9 mouse cellular contexts compared by ENCODE assay signal in the genomic region with DNA sequence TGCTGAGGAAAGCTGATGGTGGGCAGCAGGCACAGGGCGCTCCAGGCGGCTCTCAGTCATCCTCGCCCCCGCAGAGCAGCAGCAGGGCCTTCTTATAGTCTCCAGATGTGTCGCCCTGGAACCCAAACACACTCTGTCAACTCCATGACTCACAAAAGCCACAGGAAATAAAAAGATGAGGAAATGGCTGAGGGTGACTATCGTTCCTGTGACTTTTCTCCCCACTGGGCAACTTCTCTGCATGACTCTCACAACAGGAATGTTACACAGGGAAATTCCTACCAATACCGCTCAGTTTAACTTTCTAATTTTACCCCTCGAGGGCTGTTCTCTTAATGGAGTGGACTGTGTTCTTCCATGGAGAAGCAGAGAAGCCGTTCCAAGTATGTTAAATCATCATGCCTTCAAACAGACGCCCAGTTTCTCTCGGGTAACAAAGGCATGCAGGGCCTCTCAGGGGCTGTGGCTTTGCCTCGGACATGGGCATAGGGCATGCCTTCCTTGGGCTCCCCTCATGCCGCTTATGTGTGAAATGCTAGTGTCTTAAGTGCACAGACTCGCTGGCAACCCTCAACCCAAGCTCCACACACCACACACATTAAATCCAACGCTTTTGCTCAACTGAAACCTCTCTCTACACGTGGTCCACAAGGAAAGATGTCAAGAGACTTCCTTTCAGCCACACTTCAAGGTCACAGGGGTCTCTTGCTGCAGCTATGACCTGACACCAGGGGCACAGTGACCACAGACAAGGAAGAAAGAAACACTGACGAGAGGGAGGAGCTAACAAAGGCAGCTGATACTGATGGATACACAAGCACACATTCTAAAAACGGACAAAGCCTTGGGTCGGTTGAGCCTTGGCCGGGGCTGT. TPM values are rescaled to one million over a fixed set of nuclear protein-coding genes. Genes with fewer than 3 reads are reported as not detected.
DNase-seq lines count a peak whose midpoint lies in the region; ATAC-seq and TF ChIP-seq lines count a peak whose summit lies in the region.
"Had no signal": no experiment of that assay in that cellular context is flagged by ENCODE, and none has a peak within 500 bp of the region (broad histone marks: within the 10 kb centered on the region; RNA-seq: fewer than 3 reads in every experiment).

No protein-coding gene starts in this region.

- DNase-seq in urinary bladder, postnatal 14 days (ENCODE audit: low spot score) = peak; percentile 13
- no peak for DNase-seq in urinary bladder, adult 2 months (ENCODE audit: low spot score)
- DNase-seq in embryonic facial prominence, embryonic 14.5 days (ENCODE audit: low spot score) = peak; percentile 33
- no peak for DNase-seq in stomach, postnatal 0 days (ENCODE audit: low spot score)
- DNase-seq in left cerebral cortex, adult 11 months (ENCODE audit: low spot score) = no peak
- no peak for DNase-seq in midbrain, postnatal 0 days (ENCODE audit: low spot score)
- DNase-seq in layer of hippocampus, postnatal 10 days (ENCODE audit: low spot score in 2 of 2) = no peak
- DNase-seq: gastrocnemius, postnatal 14 days had no signal

- no peaks in the 10 kb centered on the region for H3K9me3 ChIP-seq in embryonic facial prominence, embryonic 14.5 days (ENCODE audit: control insufficient read depth, low read length)
- H3K9me3 ChIP-seq in limb, embryonic 12.5 days = no peaks in the 10 kb centered on the region
- H3K9me3 ChIP-seq in stomach, postnatal 0 days (ENCODE audit: control insufficient read depth, low read length) = no peaks in the 10 kb centered on the region
- H3K9me3 ChIP-seq in midbrain, postnatal 0 days (ENCODE audit: low read length) = no peaks in the 10 kb centered on the region

- no peak overlapping the region for H3K4me2 ChIP-seq in embryonic facial prominence, embryonic 14.5 days (ENCODE audit: low read depth, low read length)
- H3K4me2 ChIP-seq in limb, embryonic 12.5 days = no peak overlapping the region
- no peak overlapping the region for H3K4me2 ChIP-seq in stomach, postnatal 0 days (replicated peaks; ENCODE audit: low read depth)
- no peak overlapping the region for H3K4me2 ChIP-seq in midbrain, postnatal 0 days (ENCODE audit: low read depth, low read length, poor library complexity, severe bottlenecking)

- peaks cover 69% of the 10 kb centered on the region for H3K36me3 ChIP-seq in embryonic facial prominence, embryonic 14.5 days (ENCODE audit: control insufficient read depth, insufficient read depth, low read length)
- peaks cover 47% of the 10 kb centered on the region for H3K36me3 ChIP-seq in limb, embryonic 12.5 days
- H3K36me3 ChIP-seq in stomach, postnatal 0 days (ENCODE audit: control insufficient read depth, insufficient read depth, low read length) = peaks cover 18% of the 10 kb centered on the region
- peaks cover 3% of the 10 kb centered on the region; the same call in 1 of the 2 replicates for H3K36me3 ChIP-seq in midbrain, postnatal 0 days (ENCODE audit: insufficient read depth, low read length)

- H3K9ac ChIP-seq in embryonic facial prominence, embryonic 14.5 days (ENCODE audit: low read depth, low read length) = no peak overlapping the region
- H3K9ac ChIP-seq in limb, embryonic 12.5 days (replicated peaks) = no peak overlapping the region
- no peak overlapping the region for H3K9ac ChIP-seq in stomach, postnatal 0 days (ENCODE audit: low read length)
- no peak overlapping the region for H3K9ac ChIP-seq in midbrain, postnatal 0 days (replicated peaks; ENCODE audit: low read length, poor library complexity, severe bottlenecking)

- no peak for TF ChIP-seq CTCF in stomach, postnatal 0 days (IDR thresholded peaks at IDR 0.05; ENCODE audit: low read depth)
- TF ChIP-seq CTCF in midbrain, postnatal 0 days (IDR thresholded peaks at IDR 0.05) = no peak

- no peak overlapping the region for H3K4me3 ChIP-seq in embryonic facial prominence, embryonic 14.5 days (ENCODE audit: low read depth, low read length)
- no peak overlapping the region for H3K4me3 ChIP-seq in limb, embryonic 12.5 days (replicated peaks)
- H3K4me3 ChIP-seq in stomach, postnatal 0 days (ENCODE audit: low read depth, low read length) = no peak overlapping the region
- H3K4me3 ChIP-seq in midbrain, postnatal 0 days (ENCODE audit: low read depth, low read length) = no peak overlapping the region

- H3K27me3 ChIP-seq in embryonic facial prominence, embryonic 14.5 days (replicated peaks; ENCODE audit: control insufficient read depth, insufficient read depth, low read length) = no peaks in the 10 kb centered on the region
- H3K27me3 ChIP-seq in limb, embryonic 12.5 days = no peaks in the 10 kb centered on the region
- no peaks in the 10 kb centered on the region for H3K27me3 ChIP-seq in stomach, postnatal 0 days (ENCODE audit: control insufficient read depth, insufficient read depth, low read length)
- no peaks in the 10 kb centered on the region for H3K27me3 ChIP-seq in midbrain, postnatal 0 days (ENCODE audit: insufficient read depth, low read length)

- peak; percentile 47 for ATAC-seq in embryonic facial prominence, embryonic 14.5 days (ENCODE audit: low read depth)
- ATAC-seq in limb, embryonic 12.5 days (ENCODE audit: insufficient number of reproducible peaks, insufficient read depth, low FRiP score, low TSS enrichment, low read depth) = 0 out of 2 replicates have a peak, but pooled peaks have one; percentile 31
- peak; percentile 77 for ATAC-seq in stomach, postnatal 0 days (ENCODE audit: low FRiP score, low TSS enrichment)
- ATAC-seq in midbrain, postnatal 0 days (ENCODE audit: low FRiP score) = no peak

- H3K4me1 ChIP-seq in embryonic facial prominence, embryonic 14.5 days (ENCODE audit: control insufficient read depth, insufficient read depth, low read length) = 0 out of 2 replicates have a peak, but pooled peaks cover 3% of the 10 kb centered on the region
- peaks cover 16% of the 10 kb centered on the region for H3K4me1 ChIP-seq in limb, embryonic 12.5 days (replicated peaks)
- H3K4me1 ChIP-seq in stomach, postnatal 0 days (replicated peaks; ENCODE audit: control insufficient read depth, insufficient read depth) = no peaks in the 10 kb centered on the region
- no peaks in the 10 kb centered on the region for H3K4me1 ChIP-seq in midbrain, postnatal 0 days (ENCODE audit: insufficient read depth, low read length)

- WGBS in embryonic facial prominence, embryonic 14.5 days = 36% methylated on average over 20 of the region's 20 CpGs
- 26% methylated on average over 20 of the region's 20 CpGs for WGBS in limb, embryonic 12.5 days
- 43% methylated on average over 20 of the region's 20 CpGs for WGBS in stomach, postnatal 0 days
- 49% methylated on average over 20 of the region's 20 CpGs for WGBS in midbrain, postnatal 0 days

- H3K27ac ChIP-seq in embryonic facial prominence, embryonic 14.5 days (replicated peaks; ENCODE audit: low read depth, low read length) = peak overlapping the region; percentile 28; the same call in 1 of the 2 replicates
- peak overlapping the region; percentile 36; the same call in 1 of the 2 replicates for H3K27ac ChIP-seq in limb, embryonic 12.5 days
- H3K27ac ChIP-seq in stomach, postnatal 0 days (replicated peaks) = peak overlapping the region; percentile 50; the same call in 1 of the 2 replicates
- H3K27ac ChIP-seq in midbrain, postnatal 0 days (ENCODE audit: low read depth, low read length) = no peak overlapping the region

- TF ChIP-seq EP300 in stomach, postnatal 0 days (optimal IDR thresholded peaks at IDR 0.05) = no peak

RNA-seq across cellular contexts. Expression of gene Anxa5, which starts 26.2 kb away (rescaled TPM):
- polyA plus RNA-seq in urinary bladder, adult 2 months (2012; rRNA removed) = 329 and 343 TPM in 2 replicates
- 458 and 477 TPM in 2 replicates for polyA plus RNA-seq in embryonic facial prominence, embryonic 14.5 days (2014; fragmentation: Nextera tagmentation; extraction: Ambion mirVana)
- 139 and 162 TPM in 2 replicates for polyA plus RNA-seq in limb, embryonic 12.5 days (2016; fragmentation: Nextera tagmentation; extraction: Ambion mirVana)
- polyA plus RNA-seq in stomach, postnatal 0 days (2015; fragmentation: Nextera tagmentation; extraction: Ambion mirVana) = 168 and 186 TPM in 2 replicates
- total RNA-seq in midbrain, postnatal 0 days (2014; rRNA removed) = 27.9 and 28.2 TPM in 2 replicates
- polyA plus RNA-seq in midbrain, postnatal 0 days (2015; fragmentation: Nextera tagmentation; extraction: Ambion mirVana) = 43.1 and 48.4 TPM in 2 replicates
- total RNA-seq in layer of hippocampus, postnatal 10 days (2021) = 10 to 100 TPM; 34.6 to 34.7 TPM

RNA-seq across cellular contexts. Expression of gene 1810062G17Rik, which starts 26.2 kb away (rescaled TPM):
- polyA plus RNA-seq in urinary bladder, adult 2 months (2012; rRNA removed) = 2.6 and 3.4 TPM in 2 replicates
- polyA plus RNA-seq in embryonic facial prominence, embryonic 14.5 days (2014; fragmentation: Nextera tagmentation; extraction: Ambion mirVana) = 2.0 and 2.8 TPM in 2 replicates
- polyA plus RNA-seq in limb, embryonic 12.5 days (2016; fragmentation: Nextera tagmentation; extraction: Ambion mirVana) = 1.0 and 1.2 TPM in 2 replicates
- 3.0 and 4.0 TPM in 2 replicates for polyA plus RNA-seq in stomach, postnatal 0 days (2015; fragmentation: Nextera tagmentation; extraction: Ambion mirVana)
- total RNA-seq in midbrain, postnatal 0 days (2014; rRNA removed) = not detected in 2 replicates
- polyA plus RNA-seq in midbrain, postnatal 0 days (2015; fragmentation: Nextera tagmentation; extraction: Ambion mirVana) = 0.23 and 0.44 TPM in 2 replicates
- under 1 TPM in 1 of 2 experiments, not detected in 1; 0.55 TPM for total RNA-seq in layer of hippocampus, postnatal 10 days (2021)

Comparison
In these comparisons a context has a peak if more than half of its experiments do, and no peak if none do; other contexts are left out.
1. DNase-seq: peak in urinary bladder, postnatal 14 days (single experiment) and embryonic facial prominence, embryonic 14.5 days (single experiment); none in urinary bladder, adult 2 months (single experiment), stomach, postnatal 0 days (single experiment), left cerebral cortex, adult 11 months (single experiment), midbrain, postnatal 0 days (single experiment) and layer of hippocampus, postnatal 10 days (0 of 2).